Mouse (Mus musculus) cortical plate, adult 2 months (tissue): ENCODE measurements around the gene Srm.

Source experiments
- CTCF ChIP-seq: fragments of 200-500 bp; IDR thresholded peaks from 2 replicates; pipeline ENCODE4 v1.5.1; 2011; ENCODE audit warnings: mild to moderate bottlenecking, control low read depth, low read length; ENCODE audit not compliant: insufficient read depth; ENCODE audit errors: extremely low read depth
- POLR2A ChIP-seq: fragments of 200-500 bp; IDR thresholded peaks from 2 replicates; pipeline ENCODE4 v1.6.1; 2011; ENCODE audit warnings: mild to moderate bottlenecking, low read length, control low read depth; ENCODE audit not compliant: insufficient read depth; ENCODE audit errors: extremely low read depth

DNA sequence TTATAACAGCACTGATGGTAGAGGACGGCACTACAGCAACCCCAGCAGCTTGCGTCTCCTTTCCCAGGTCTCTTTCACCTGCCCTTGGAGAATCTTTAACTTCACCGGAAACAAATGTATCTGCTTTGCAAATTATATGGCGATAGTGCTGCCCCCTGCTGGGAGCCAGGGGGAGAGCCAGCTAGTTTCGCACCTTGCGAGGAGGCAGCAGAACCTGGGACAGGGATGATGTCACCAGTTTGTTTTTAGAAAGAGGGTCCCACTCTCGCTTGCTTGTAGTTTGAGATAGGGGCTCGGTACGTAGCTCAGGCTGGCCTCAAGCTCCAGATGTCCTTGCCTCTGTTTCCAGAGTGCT lies 52.8 kb downstream of the Srm start:
- peak; percentile 64 for TF ChIP-seq CTCF
- TF ChIP-seq POLR2A: no peak
